Mouse (Mus musculus) spleen, postnatal 10 days (tissue): Measurements from ENCODE around the gene Fam57a.

Experiments used
- DNase-seq, 2 experiments: peaks; one replicate each; pipeline ENCODE4 v3.0.0; 2021 to 2022; ENCODE audit warnings: low spot score in 2 of 2

Gene Fam57a

GRCm38 (mm10) chr11:76243811-76244546 is 64.5 kb downstream of the Fam57a start:
- DNase-seq = no peak

GRCm38 (mm10) chr11:76246439-76246838 is 67.0 kb downstream of the Fam57a start:
- DNase-seq = no peak

- no peak for DNase-seq
Measured at GRCm38 (mm10) chr11:76247239-76247638, 67.8 kb downstream of the Fam57a start.

GRCm38 (mm10) chr11:76252036-76252435 is 72.6 kb downstream of the Fam57a start:
- no peak for DNase-seq

- peak; percentile 66 to 85 for DNase-seq
Measured at GRCm38 (mm10) chr11:76253145-76253917, 73.9 kb downstream of the Fam57a start.

- no peak for DNase-seq
Measured at GRCm38 (mm10) chr11:76253918-76254264, 74.4 kb downstream of the Fam57a start.

- DNase-seq = no peak
Measured at GRCm38 (mm10) chr11:76255431-76256001, 76.0 kb downstream of the Fam57a start.

GRCm38 (mm10) chr11:76256129-76256528 is 76.7 kb downstream of the Fam57a start:
- no peak for DNase-seq

GRCm38 (mm10) chr11:76257386-76257785 is 77.9 kb downstream of the Fam57a start:
- no peak for DNase-seq

- DNase-seq = no peak
Measured at GRCm38 (mm10) chr11:76258511-76258910, 79.0 kb downstream of the Fam57a start.

GRCm38 (mm10) chr11:76260208-76261050 is 81.0 kb downstream of the Fam57a start:
- no peak for DNase-seq

GRCm38 (mm10) chr11:76261224-76261623 is 81.8 kb downstream of the Fam57a start:
- no peak for DNase-seq

GRCm38 (mm10) chr11:76262611-76263351 is 83.3 kb downstream of the Fam57a start:
- no peak for DNase-seq
